Mouse (Mus musculus) mouse embryonic stem cell (cell line): ENCODE results near the gene Aig1.

ENCODE experiments used
- in situ Hi-C, 2 experiments: fragments of 300-500 bp; cut with MboI; formaldehyde crosslinking; loops; 1 replicate in 1 of 2; 3 replicates in 1 of 2; pipeline ENCODE4 v1.14.3; 2019 to 2020; ENCODE audit warnings: low sequenced_read_pairs in 2 of 2, low pct_unique_long_range_greater_than_20kb in 1 of 2, mixed read lengths in 1 of 2; ENCODE audit not compliant: unreplicated experiment in 1 of 2

The Aig1 gene

DNA sequence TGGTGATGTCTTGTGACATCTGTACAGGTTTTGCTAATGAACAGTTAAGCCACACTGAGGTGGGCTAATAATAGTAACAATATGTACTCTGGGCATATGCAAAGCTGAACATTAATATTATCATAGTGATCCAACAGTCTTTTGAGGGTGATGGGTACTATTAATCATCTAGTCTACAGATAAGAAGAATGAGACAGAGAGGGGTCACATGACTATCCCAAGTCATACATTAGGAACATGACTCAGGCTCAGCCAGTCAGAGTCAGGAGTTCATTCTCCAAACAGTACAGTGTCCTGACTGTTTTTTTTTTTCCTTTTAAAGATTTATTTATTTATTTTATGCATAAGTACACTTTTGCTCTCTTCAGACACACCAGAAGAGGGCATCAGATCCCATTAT, 184.3 kb downstream of the Aig1 start:
- in situ Hi-C loops, result no loop called here

- in situ Hi-C loops, result no loop called here
These were observed 186.2 kb downstream of the Aig1 start for GRCm38 (mm10) chr10:13682565-13682964.

- in situ Hi-C loops, result no loop called here
These were observed 191.3 kb downstream of the Aig1 start for GRCm38 (mm10) chr10:13677440-13677839.

DNA sequence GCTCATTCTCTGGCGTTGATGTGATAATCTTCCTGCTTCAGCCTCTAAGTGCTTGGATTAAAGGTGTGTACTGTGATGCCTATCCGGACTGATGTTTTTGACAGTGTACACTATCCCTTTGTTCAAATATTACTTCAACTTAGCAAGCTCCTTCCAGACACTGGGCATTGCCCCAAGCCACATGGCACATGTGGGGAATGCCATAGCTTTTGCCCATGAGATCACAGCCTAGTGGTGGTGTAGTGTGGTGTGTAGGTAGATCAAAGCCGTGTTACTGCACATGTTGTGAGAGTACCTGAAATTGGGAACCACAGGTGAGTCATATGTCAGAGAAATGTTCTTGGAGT, 193.8 kb downstream of the Aig1 start:
- in situ Hi-C loops, result no loop called here

DNA sequence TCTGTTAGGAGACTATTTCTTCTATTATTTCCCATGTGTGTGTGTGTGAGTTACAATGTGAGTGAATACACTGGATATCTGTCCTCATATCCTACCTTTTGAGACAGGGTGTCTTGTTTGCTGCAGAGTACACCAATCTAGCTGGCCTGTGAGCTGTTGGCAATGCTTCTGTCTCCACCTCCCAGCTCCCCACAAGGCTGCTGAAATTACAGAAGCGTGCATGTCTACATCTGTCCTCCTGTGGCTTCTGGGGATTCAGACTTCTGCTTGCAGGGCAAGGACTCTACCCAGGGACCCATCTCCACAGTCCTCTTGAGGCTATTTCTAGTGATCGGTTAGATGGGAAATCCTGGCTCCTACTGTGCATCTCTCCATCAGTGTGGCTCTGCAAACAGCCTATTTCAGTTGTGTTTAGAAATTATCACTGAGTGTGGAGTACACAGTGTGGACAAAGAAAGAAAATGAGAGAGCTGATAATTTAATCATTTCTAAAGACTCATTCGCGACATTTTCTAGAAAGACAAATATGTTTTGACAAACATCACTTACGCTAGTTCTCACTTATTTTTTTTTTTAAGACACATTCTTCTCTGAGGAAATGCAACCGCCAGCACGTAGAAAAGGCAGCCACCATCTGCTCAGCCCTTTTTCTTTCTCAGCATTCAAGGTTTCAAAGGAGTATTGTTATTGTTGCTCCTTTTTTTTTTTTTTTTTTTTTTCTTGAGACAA, 194.3 kb downstream of the Aig1 start:
- in situ Hi-C loops, result no loop called here

- in situ Hi-C loops, result no loop called here
These were observed 201.5 kb downstream of the Aig1 start for GRCm38 (mm10) chr10:13667166-13667696.

- in situ Hi-C loops, result no loop called here
These were observed 205.3 kb downstream of the Aig1 start for GRCm38 (mm10) chr10:13663476-13663875.

- in situ Hi-C loops, result no loop called here
These were observed 209.0 kb downstream of the Aig1 start for GRCm38 (mm10) chr10:13659778-13660177.

- in situ Hi-C loops, result no loop called here
These were observed 214.9 kb downstream of the Aig1 start for GRCm38 (mm10) chr10:13653739-13654462.

- in situ Hi-C loops, result no loop called here
These were observed 215.5 kb downstream of the Aig1 start for GRCm38 (mm10) chr10:13653326-13653725.

DNA sequence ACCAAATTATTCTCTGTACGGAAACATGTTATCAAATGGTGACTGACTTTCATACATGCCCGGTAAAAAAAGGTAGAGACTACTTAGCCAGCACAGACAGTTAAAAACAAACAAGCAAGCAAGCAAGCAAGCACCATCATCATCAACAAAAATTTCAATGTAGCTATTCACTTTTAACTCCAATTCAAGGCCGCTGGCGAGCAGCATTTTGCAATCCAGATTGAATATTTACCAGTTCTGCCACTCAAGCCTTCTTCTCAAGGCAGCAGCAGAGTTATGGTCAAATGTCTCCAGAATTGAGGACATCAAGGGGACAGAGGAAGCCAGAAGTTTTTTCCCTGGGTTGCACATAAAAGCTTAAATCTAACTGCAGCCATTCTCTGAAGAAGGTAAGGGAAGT, 216.7 kb downstream of the Aig1 start:
- in situ Hi-C loops, result no loop called here

DNA sequence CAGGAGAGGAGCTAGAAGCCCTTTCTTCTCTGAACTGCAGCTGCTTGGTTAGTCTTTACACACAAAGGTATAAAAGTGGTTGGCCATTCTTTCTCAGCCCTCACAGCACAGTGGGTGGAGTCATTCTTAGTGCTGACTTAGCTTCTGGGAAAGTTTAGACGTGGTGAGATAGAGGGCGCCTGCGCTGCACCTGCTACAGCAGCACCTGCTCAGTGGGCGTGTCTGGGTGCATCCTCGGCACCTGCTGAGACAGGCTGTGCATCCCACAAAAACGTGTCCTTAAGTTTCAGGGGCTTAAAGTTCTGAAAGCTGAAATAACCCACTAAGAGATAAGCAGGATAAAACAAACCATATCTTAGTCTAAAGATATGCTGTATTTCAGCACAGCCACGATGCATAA, 227.0 kb downstream of the Aig1 start:
- in situ Hi-C loops, result no loop called here

GRCm38 (mm10) chr10:13631796-13632195, 237.0 kb downstream of the Aig1 start:
- in situ Hi-C loops, result no loop called here

- in situ Hi-C loops, result no loop called here
These were observed 245.0 kb downstream of the Aig1 start for GRCm38 (mm10) chr10:13623735-13624134.

DNA sequence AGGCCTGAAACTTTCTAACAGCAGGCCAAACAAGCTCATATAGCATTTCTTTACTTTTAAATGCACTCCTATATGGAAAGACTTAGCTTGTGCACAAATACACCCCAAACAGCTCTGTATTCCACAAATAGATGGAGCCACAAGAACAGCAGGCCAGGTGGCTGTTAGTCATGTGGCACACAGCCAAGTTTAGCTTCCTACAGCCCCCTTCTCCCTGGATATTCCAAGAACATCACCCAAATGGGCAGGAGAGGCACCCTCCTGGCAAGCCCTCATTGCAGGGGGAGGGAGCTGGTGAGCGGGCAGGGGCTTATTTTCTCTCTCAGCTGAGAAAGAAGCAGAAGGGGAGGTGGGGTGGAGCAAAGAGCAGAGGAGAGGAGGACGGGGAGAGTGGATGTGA, 267.9 kb downstream of the Aig1 start:
- in situ Hi-C loops, result no loop called here

- in situ Hi-C loops, result no loop called here
These were observed 271.3 kb downstream of the Aig1 start for GRCm38 (mm10) chr10:13597491-13597890.
